Mouse (Mus musculus) layer of hippocampus, adult 18-20 months (tissue): ENCODE data around the gene Arhgap23. TPM values are rescaled to one million over a fixed set of nuclear protein-coding genes. Genes with fewer than 3 reads are reported as not detected.
A peak's percentile ranks its signal among the peaks of the same experiment; 100 is the strongest.

Source experiments
- DNase-seq, 2 experiments: peaks; one replicate each; pipeline ENCODE4 v3.0.0; 2022; ENCODE audit warnings: low spot score in 2 of 2
- total RNA-seq, 2 experiments: library from RNA; stranded (reverse); gene quantifications; 2 replicates each; pipeline ENCODE4 v1.2.3; 2021

The Arhgap23 gene
- total RNA-seq, 2 experiments from 2014 or later, result 79.8 to 88.1 TPM

GRCm38 (mm10) chr11:97530961-97531360, 115.6 kb downstream of the Arhgap23 start:
- no peak for DNase-seq

GRCm38 (mm10) chr11:97531381-97532260, 116.3 kb downstream of the Arhgap23 start:
- DNase-seq, result peak; percentile 90 to 91

GRCm38 (mm10) chr11:97532354-97532753, 117.0 kb downstream of the Arhgap23 start:
- no peak for DNase-seq

- DNase-seq, result no peak
Measured at GRCm38 (mm10) chr11:97532950-97533582, 117.7 kb downstream of the Arhgap23 start.

- no peak for DNase-seq
Measured at GRCm38 (mm10) chr11:97533653-97534052, 118.3 kb downstream of the Arhgap23 start.

- peak in 1 of 2 experiments; percentile 69 for DNase-seq
Measured at GRCm38 (mm10) chr11:97534442-97535307, 119.3 kb downstream of the Arhgap23 start.

GRCm38 (mm10) chr11:97535308-97535630, 119.9 kb downstream of the Arhgap23 start:
- DNase-seq, result no peak

GRCm38 (mm10) chr11:97535660-97536059, 120.3 kb downstream of the Arhgap23 start:
- DNase-seq, result no peak

- DNase-seq, result no peak
Measured at GRCm38 (mm10) chr11:97536083-97536747, 120.9 kb downstream of the Arhgap23 start.

GRCm38 (mm10) chr11:97536835-97537579, 121.7 kb downstream of the Arhgap23 start:
- DNase-seq, result peak in 1 of 2 experiments; percentile 46

GRCm38 (mm10) chr11:97537580-97538089, 122.3 kb downstream of the Arhgap23 start:
- DNase-seq, result no peak

GRCm38 (mm10) chr11:97539622-97540021, 124.3 kb downstream of the Arhgap23 start:
- no peak for DNase-seq

- no peak for DNase-seq
Measured at GRCm38 (mm10) chr11:97540136-97540535, 124.8 kb downstream of the Arhgap23 start.

- peak in 1 of 2 experiments; percentile 69 for DNase-seq
Measured at GRCm38 (mm10) chr11:97540604-97541003, 125.3 kb downstream of the Arhgap23 start.

- DNase-seq, result no peak
Measured at GRCm38 (mm10) chr11:97542171-97543150, 127.1 kb downstream of the Arhgap23 start.

GRCm38 (mm10) chr11:97543181-97543733, 127.9 kb downstream of the Arhgap23 start:
- peak in 1 of 2 experiments; percentile 71 for DNase-seq

- DNase-seq, result no peak
Measured at GRCm38 (mm10) chr11:97543883-97544282, 128.6 kb downstream of the Arhgap23 start.

- DNase-seq, result no peak
Measured at GRCm38 (mm10) chr11:97545808-97546560, 130.7 kb downstream of the Arhgap23 start.
